Mouse (Mus musculus): Measurements from ENCODE around the gene Ube2j1.

Gene Ube2j1

GRCm38 (mm10) chr4:33012484-33012883, 18.7 kb upstream of the Ube2j1 start:
- DNase-seq (ENCODE audit: low spot score in 2 of 2), result no peak

- DNase-seq (ENCODE audit: low spot score in 2 of 2), result peak; percentile 63 to 82
Measured at GRCm38 (mm10) chr4:33018361-33018999, 12.7 kb upstream of the Ube2j1 start.

- no peak for DNase-seq (ENCODE audit: low spot score in 2 of 2)
Measured at GRCm38 (mm10) chr4:33024420-33024819, 6.8 kb upstream of the Ube2j1 start.

GRCm38 (mm10) chr4:33029104-33029503, 2.1 kb upstream of the Ube2j1 start:
- no peak for DNase-seq (ENCODE audit: low spot score in 2 of 2)

- no peak for DNase-seq (ENCODE audit: low spot score in 2 of 2)
Measured at GRCm38 (mm10) chr4:33030264-33031194, 687 bp upstream of the Ube2j1 start.

GRCm38 (mm10) chr4:33032045-33032444, 829 bp downstream of the Ube2j1 start:
- DNase-seq (ENCODE audit: low spot score in 2 of 2), result no peak

GRCm38 (mm10) chr4:33033515-33033914, 2.3 kb downstream of the Ube2j1 start:
- no peak for DNase-seq (ENCODE audit: low spot score in 2 of 2)

GRCm38 (mm10) chr4:33039826-33040225, 8.6 kb downstream of the Ube2j1 start:
- DNase-seq (ENCODE audit: low spot score in 2 of 2), result no peak

- DNase-seq (ENCODE audit: low spot score in 2 of 2), result no peak
Measured at GRCm38 (mm10) chr4:33049601-33050000, 18.4 kb downstream of the Ube2j1 start.

GRCm38 (mm10) chr4:33052055-33052454, 20.8 kb downstream of the Ube2j1 start:
- no peak for DNase-seq (ENCODE audit: low spot score in 2 of 2)

- no peak for DNase-seq (ENCODE audit: low spot score in 2 of 2)
Measured at GRCm38 (mm10) chr4:33052650-33053049, 21.4 kb downstream of the Ube2j1 start.

GRCm38 (mm10) chr4:33054426-33054825, 23.2 kb downstream of the Ube2j1 start:
- DNase-seq (ENCODE audit: low spot score in 2 of 2), result no peak

GRCm38 (mm10) chr4:33056317-33056716, 25.1 kb downstream of the Ube2j1 start:
- DNase-seq (ENCODE audit: low spot score in 2 of 2), result no peak

GRCm38 (mm10) chr4:33057890-33058687, 26.9 kb downstream of the Ube2j1 start:
- no peak for DNase-seq (ENCODE audit: low spot score in 2 of 2)

- DNase-seq (ENCODE audit: low spot score in 2 of 2), result no peak
Measured at GRCm38 (mm10) chr4:33061158-33061557, 29.9 kb downstream of the Ube2j1 start.

GRCm38 (mm10) chr4:33062981-33063380, 31.8 kb downstream of the Ube2j1 start, which contains the start of gene Gabrr2:
Gene Gabrr2 (plus strand): TSS chr4:33062999.
- no peak for DNase-seq (ENCODE audit: low spot score in 2 of 2)

- no peak for DNase-seq (ENCODE audit: low spot score in 2 of 2)
Measured at GRCm38 (mm10) chr4:33064986-33065385, 33.8 kb downstream of the Ube2j1 start.

- DNase-seq (ENCODE audit: low spot score in 2 of 2), result no peak
Measured at GRCm38 (mm10) chr4:33066223-33066960, 35.2 kb downstream of the Ube2j1 start.

GRCm38 (mm10) chr4:33067331-33067730, 36.1 kb downstream of the Ube2j1 start:
- DNase-seq (ENCODE audit: low spot score in 2 of 2), result no peak

- DNase-seq (ENCODE audit: low spot score in 2 of 2), result no peak
Measured at GRCm38 (mm10) chr4:33067826-33068225, 36.6 kb downstream of the Ube2j1 start.

- DNase-seq (ENCODE audit: low spot score in 2 of 2), result peak in 1 of 2 experiments; percentile 23
Measured at GRCm38 (mm10) chr4:33068894-33069293, 37.7 kb downstream of the Ube2j1 start.

Data from frontal cortex, postnatal 10 days (tissue).